Comparison of ENCODE assay signal across 18 mouse cellular contexts in the genomic region with DNA sequence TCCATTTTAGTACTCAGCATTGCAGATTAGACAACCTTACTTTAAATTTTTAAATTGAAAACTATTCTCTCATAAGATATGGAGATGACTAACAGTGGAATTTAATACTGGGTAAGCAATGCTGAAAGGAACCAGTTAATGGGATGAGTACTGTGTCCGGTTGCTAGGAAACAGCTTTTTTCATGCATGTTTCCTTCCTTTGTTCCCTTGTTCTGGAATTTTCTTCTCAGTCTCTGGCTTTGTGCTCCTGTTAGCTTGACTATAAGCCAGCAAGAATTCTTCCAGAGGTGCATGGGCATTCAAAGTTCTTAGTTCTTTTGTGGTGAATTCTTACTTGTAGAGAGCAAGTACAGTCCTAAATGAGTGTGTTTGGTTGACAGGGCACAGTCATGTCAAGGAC. TPM values are rescaled to one million over a fixed set of nuclear protein-coding genes. Genes with fewer than 3 reads are reported as not detected.
DNase-seq lines count a peak whose midpoint lies in the region; ATAC-seq lines count a peak whose summit lies in the region.
"Had no signal": no experiment of that assay in that cellular context is flagged by ENCODE, and none has a peak within 500 bp of the region (broad histone marks: within the 10 kb centered on the region; RNA-seq: fewer than 3 reads in every experiment).

No protein-coding gene starts in this region.

- H3K4me1 ChIP-seq in forebrain, embryonic 10.5 days: peaks cover 6% of the 10 kb centered on the region
- H3K4me1 ChIP-seq in forebrain, embryonic 11.5 days (replicated peaks; ENCODE audit: control insufficient read depth, insufficient read depth, low read length): no peaks in the 10 kb centered on the region
- H3K4me1 ChIP-seq in midbrain, embryonic 14.5 days (ENCODE audit: control insufficient read depth, insufficient read depth, low read length): no peaks in the 10 kb centered on the region
- H3K4me1 ChIP-seq: embryonic facial prominence, embryonic 12.5 days; neural tube, embryonic 15.5 days had no signal

- ATAC-seq in forebrain, embryonic 11.5 days (replicated peaks; ENCODE audit: low FRiP score): no peak
- no peak for ATAC-seq in midbrain, embryonic 14.5 days (ENCODE audit: low FRiP score, low TSS enrichment)
- ATAC-seq: intestine, postnatal 0 days; liver, embryonic 12.5 days; Patski had no signal

- no peak overlapping the region for H3K9ac ChIP-seq in forebrain, embryonic 11.5 days (ENCODE audit: low read length)
- no peak overlapping the region for H3K9ac ChIP-seq in midbrain, embryonic 14.5 days (replicated peaks; ENCODE audit: low read length)
- H3K9ac ChIP-seq: embryonic facial prominence, embryonic 12.5 days; heart, embryonic 12.5 days; liver, embryonic 12.5 days; lung, embryonic 14.5 days; neural tube, embryonic 15.5 days had no signal

- H3K36me3 ChIP-seq in forebrain, embryonic 10.5 days (replicated peaks): no peaks in the 10 kb centered on the region
- H3K36me3 ChIP-seq in forebrain, embryonic 11.5 days (ENCODE audit: control insufficient read depth, insufficient read depth, low read length): no peaks in the 10 kb centered on the region
- H3K36me3 ChIP-seq in midbrain, embryonic 14.5 days (ENCODE audit: control insufficient read depth, insufficient read depth, low read length): no peaks in the 10 kb centered on the region
- H3K36me3 ChIP-seq: embryonic facial prominence, embryonic 12.5 days; heart, embryonic 12.5 days; liver, embryonic 12.5 days; neural tube, embryonic 15.5 days had no signal

- H3K27ac ChIP-seq in forebrain, embryonic 10.5 days: peak overlapping the region; percentile 51; the same call in 1 of the 2 replicates
- no peak overlapping the region; the same call in 1 of the 2 replicates for H3K27ac ChIP-seq in forebrain, embryonic 11.5 days (ENCODE audit: low read depth, low read length)
- 0 out of 2 replicates have a peak overlapping the region, but pooled peaks have one; percentile 13 for H3K27ac ChIP-seq in midbrain, embryonic 14.5 days (replicated peaks; ENCODE audit: low read depth, low read length)
- H3K27ac ChIP-seq: embryonic facial prominence, embryonic 12.5 days; liver, embryonic 12.5 days; neural tube, embryonic 15.5 days had no signal

- no peak overlapping the region for H3K4me3 ChIP-seq in forebrain, embryonic 10.5 days
- no peak overlapping the region for H3K4me3 ChIP-seq in forebrain, embryonic 11.5 days (ENCODE audit: low read depth, low read length)
- no peak overlapping the region for H3K4me3 ChIP-seq in midbrain, embryonic 14.5 days (replicated peaks; ENCODE audit: low read depth, low read length)
- H3K4me3 ChIP-seq: embryonic facial prominence, embryonic 12.5 days; heart, embryonic 12.5 days; liver, embryonic 12.5 days; neural tube, embryonic 15.5 days had no signal

- no peak overlapping the region for H3K4me2 ChIP-seq in forebrain, embryonic 11.5 days (ENCODE audit: low read depth, low read length, severe bottlenecking)
- no peak overlapping the region for H3K4me2 ChIP-seq in midbrain, embryonic 14.5 days (ENCODE audit: low read length)
- H3K4me2 ChIP-seq: embryonic facial prominence, embryonic 12.5 days; heart, embryonic 12.5 days; liver, embryonic 12.5 days; lung, embryonic 14.5 days; neural tube, embryonic 15.5 days had no signal

- H3K9me3 ChIP-seq in forebrain, embryonic 10.5 days: no peaks in the 10 kb centered on the region
- no peaks in the 10 kb centered on the region for H3K9me3 ChIP-seq in forebrain, embryonic 11.5 days (ENCODE audit: control insufficient read depth, low read length)
- no peaks in the 10 kb centered on the region for H3K9me3 ChIP-seq in midbrain, embryonic 14.5 days (ENCODE audit: control insufficient read depth, low read length)
- H3K9me3 ChIP-seq: embryonic facial prominence, embryonic 12.5 days; heart, embryonic 12.5 days; liver, embryonic 12.5 days; neural tube, embryonic 15.5 days had no signal

- 83% methylated on average over 1 of the region's 1 CpGs for WGBS in forebrain, embryonic 10.5 days
- WGBS in forebrain, embryonic 11.5 days: 77% methylated on average over 1 of the region's 1 CpGs
- 44% methylated on average over 1 of the region's 1 CpGs for WGBS in midbrain, embryonic 14.5 days

- no peak for DNase-seq in forebrain, embryonic 10.5 days (ENCODE audit: extremely low spot score, low spot score)
- no peak for DNase-seq in forebrain, embryonic 11.5 days (ENCODE audit: low spot score)
- peak; percentile 38 for DNase-seq in ES-CJ7 (ENCODE audit: low read depth, low spot score)
- peak; percentile 19 for DNase-seq in embryo, embryonic 11 days
- peak; percentile 50 for DNase-seq in midbrain, embryonic 14.5 days
- no peak for DNase-seq in spleen, postnatal 36 days (ENCODE audit: low spot score in 2 of 2)
- no peak for DNase-seq in lung, postnatal 10 days
- DNase-seq in kidney, adult 9 months: no peak
- DNase-seq: cerebellum, postnatal 10 days; kidney, postnatal 10 days; lung, embryonic 14.5 days; right cerebral cortex, postnatal 4 days had no signal

- no peaks in the 10 kb centered on the region for H3K27me3 ChIP-seq in forebrain, embryonic 10.5 days (ENCODE audit: poor library complexity, severe bottlenecking)
- H3K27me3 ChIP-seq in forebrain, embryonic 11.5 days (ENCODE audit: control insufficient read depth, insufficient read depth, low read length): no peaks in the 10 kb centered on the region
- no peaks in the 10 kb centered on the region for H3K27me3 ChIP-seq in midbrain, embryonic 14.5 days (ENCODE audit: control insufficient read depth, insufficient read depth, low read length)
- H3K27me3 ChIP-seq: embryonic facial prominence, embryonic 12.5 days; heart, embryonic 12.5 days; liver, embryonic 12.5 days; neural tube, embryonic 15.5 days; Patski had no signal

RNA-seq across cellular contexts. Expression of a gene that starts 30.9 kb away (rescaled TPM):
- 1.0 and 1.2 TPM in 2 replicates for polyA plus RNA-seq in forebrain, embryonic 10.5 days (2016; fragmentation: Nextera tagmentation; extraction: Ambion mirVana)
- 2.1 and 2.7 TPM in 2 replicates for polyA plus RNA-seq in forebrain, embryonic 11.5 days (2014; fragmentation: Nextera tagmentation; extraction: Ambion mirVana)
- 10.3 and 12.0 TPM in 2 replicates for polyA plus RNA-seq in midbrain, embryonic 14.5 days (2014; fragmentation: Nextera tagmentation; extraction: Ambion mirVana)

RNA-seq across cellular contexts. Expression of a gene that starts 59.3 kb away (rescaled TPM):
- polyA plus RNA-seq in forebrain, embryonic 10.5 days (2016; fragmentation: Nextera tagmentation; extraction: Ambion mirVana): 10.4 and 12.3 TPM in 2 replicates
- polyA plus RNA-seq in forebrain, embryonic 11.5 days (2014; fragmentation: Nextera tagmentation; extraction: Ambion mirVana): 10.4 and 13.8 TPM in 2 replicates
- 22.6 and 28.2 TPM in 2 replicates for polyA plus RNA-seq in midbrain, embryonic 14.5 days (2014; fragmentation: Nextera tagmentation; extraction: Ambion mirVana)

Comparison
In these comparisons a context has a peak if more than half of its experiments do, and no peak if none do; other contexts are left out.
1. DNase-seq: peak in ES-CJ7 (single experiment), embryo, embryonic 11 days (single experiment) and midbrain, embryonic 14.5 days (single experiment); none in forebrain, embryonic 10.5 days (single experiment), forebrain, embryonic 11.5 days (single experiment), spleen, postnatal 36 days (0 of 2), lung, postnatal 10 days (single experiment) and kidney, adult 9 months (single experiment).